Mouse (Mus musculus) liver (tissue): ENCODE measurements around the gene Exoc2.

Experiments
- DNase-seq: peaks from one replicate; pipeline ENCODE4 v3.0.0-alpha.2; 2020; ENCODE audit warnings: mixed read lengths

The Exoc2 gene

GRCm38 (mm10) chr13:30764014-30764740 is 209.7 kb downstream of the Exoc2 start:
- DNase-seq = no peak
